ENCODE assay signal across 8 mouse cellular contexts in genomic region chr3:96576690-96577541, GRCm38 (mm10). TPM values are rescaled to one million over a fixed set of nuclear protein-coding genes. Genes with fewer than 3 reads are reported as not detected.
DNase-seq lines count a peak whose midpoint lies in the region; ATAC-seq and TF ChIP-seq lines count a peak whose summit lies in the region.

Gm16253 (plus strand) TSS chr3:96576984.

- in situ Hi-C loops in CH12.LX (cut with MboI; ENCODE audit: low pct_ligation_motif_present, low pct_unique_long_range_greater_than_20kb, low sequenced_read_pairs), result no loop called here

- peak; percentile 84 for TF ChIP-seq POLR2A in CH12.LX (IDR thresholded peaks at IDR 0.05; ENCODE audit: low read depth, low read length)

- peak within 1 kb of the TSS; percentile 95 for H3K9ac ChIP-seq in CH12.LX (ENCODE audit: insufficient read depth, low read depth)
- peak within 1 kb of the TSS; percentile 46 for H3K9ac ChIP-seq in heart, embryonic 15.5 days
- peak within 1 kb of the TSS; percentile 35; the same call in 1 of the 2 replicates for H3K9ac ChIP-seq in liver, embryonic 15.5 days
- peak within 1 kb of the TSS; percentile 36; the same call in 1 of the 2 replicates for H3K9ac ChIP-seq in neural tube, embryonic 11.5 days (ENCODE audit: low read length)

- no peak for TF ChIP-seq CTCF in CH12.LX (conservative IDR thresholded peaks at IDR 0.05 in 1 of 2, IDR thresholded peaks at IDR 0.05 in 1 of 2; ENCODE audit: low read depth in 2 of 2, low read length in 2 of 2)

- H3K4me1 ChIP-seq in CH12.LX (ENCODE audit: control insufficient read depth in 1 of 2, insufficient read depth in 2 of 2), result peaks cover 13 to 46% of the 10 kb centered on the region in 2 experiments
- peaks cover 48% of the 10 kb centered on the region for H3K4me1 ChIP-seq in forebrain, embryonic 10.5 days
- H3K4me1 ChIP-seq in heart, embryonic 15.5 days (replicated peaks), result peaks cover 62% of the 10 kb centered on the region
- peaks cover 61% of the 10 kb centered on the region for H3K4me1 ChIP-seq in liver, embryonic 15.5 days (replicated peaks)
- H3K4me1 ChIP-seq in neural tube, embryonic 11.5 days (ENCODE audit: control insufficient read depth, insufficient read depth, low read length), result peaks cover 18% of the 10 kb centered on the region

- WGBS in forebrain, embryonic 10.5 days, result 47% methylated on average over 17 of the region's 17 CpGs
- WGBS in heart, embryonic 15.5 days, result 7% methylated on average over 17 of the region's 17 CpGs
- WGBS in liver, embryonic 15.5 days (ENCODE audit: insufficient replicate concordance), result 17% methylated on average over 17 of the region's 17 CpGs
- 20% methylated on average over 17 of the region's 17 CpGs for WGBS in neural tube, embryonic 11.5 days

- TF ChIP-seq EP300 in CH12.LX (IDR thresholded peaks at IDR 0.05; ENCODE audit: low read length), result no peak

- peak within 1 kb of the TSS; percentile 89 for H3K27ac ChIP-seq in CH12.LX (ENCODE audit: insufficient read depth, low read depth)
- H3K27ac ChIP-seq in forebrain, embryonic 10.5 days, result peak within 1 kb of the TSS; percentile 81
- peak within 1 kb of the TSS; percentile 98 for H3K27ac ChIP-seq in heart, embryonic 15.5 days
- peak within 1 kb of the TSS; percentile 68 for H3K27ac ChIP-seq in liver, embryonic 15.5 days (replicated peaks)
- H3K27ac ChIP-seq in neural tube, embryonic 11.5 days (ENCODE audit: low read depth, low read length), result peak within 1 kb of the TSS; percentile 86

- H3K9me3 ChIP-seq in CH12.LX (replicated peaks; ENCODE audit: low read length), result no peaks in the 10 kb centered on the region
- no peaks in the 10 kb centered on the region for H3K9me3 ChIP-seq in forebrain, embryonic 10.5 days
- H3K9me3 ChIP-seq in heart, embryonic 15.5 days (replicated peaks), result no peaks in the 10 kb centered on the region
- H3K9me3 ChIP-seq in liver, embryonic 15.5 days (replicated peaks), result no peaks in the 10 kb centered on the region
- no peaks in the 10 kb centered on the region for H3K9me3 ChIP-seq in neural tube, embryonic 11.5 days (ENCODE audit: control insufficient read depth, low read length)

- no peaks in the 10 kb centered on the region for H3K27me3 ChIP-seq in CH12.LX (replicated peaks)
- peaks cover 13% of the 10 kb centered on the region for H3K27me3 ChIP-seq in forebrain, embryonic 10.5 days (ENCODE audit: poor library complexity, severe bottlenecking)
- H3K27me3 ChIP-seq in heart, embryonic 15.5 days, result no peaks in the 10 kb centered on the region
- no peaks in the 10 kb centered on the region for H3K27me3 ChIP-seq in liver, embryonic 15.5 days
- H3K27me3 ChIP-seq in neural tube, embryonic 11.5 days (ENCODE audit: control insufficient read depth, insufficient read depth, low read length), result no peaks in the 10 kb centered on the region

- peak within 1 kb of the TSS; percentile 52 to 62 (median 56) for H3K4me3 ChIP-seq in CH12.LX (replicated peaks in 1 of 3; ENCODE audit: low read depth in 2 of 3, low read length in 2 of 3, poor library complexity in 1 of 3)
- H3K4me3 ChIP-seq in forebrain, embryonic 10.5 days, result peak within 1 kb of the TSS; percentile 33
- peak within 1 kb of the TSS; percentile 32 for H3K4me3 ChIP-seq in heart, embryonic 15.5 days
- peak within 1 kb of the TSS; percentile 45 for H3K4me3 ChIP-seq in liver, embryonic 15.5 days (replicated peaks)
- peak within 1 kb of the TSS; percentile 8; the same call in 1 of the 2 replicates for H3K4me3 ChIP-seq in neural tube, embryonic 11.5 days (ENCODE audit: low read depth, low read length)

- TF ChIP-seq RAD21 in CH12.LX (IDR thresholded peaks at IDR 0.05; ENCODE audit: low read depth, low read length), result no peak

- peak within 1 kb of the TSS; percentile 67 for H3K4me2 ChIP-seq in CH12.LX (ENCODE audit: insufficient read depth, low read depth, poor library complexity, severe bottlenecking)
- H3K4me2 ChIP-seq in heart, embryonic 15.5 days, result peak within 1 kb of the TSS; percentile 60
- peak within 1 kb of the TSS; percentile 68 for H3K4me2 ChIP-seq in liver, embryonic 15.5 days
- peak within 1 kb of the TSS; percentile 29 for H3K4me2 ChIP-seq in neural tube, embryonic 11.5 days (ENCODE audit: low read depth)

- H3K36me3 ChIP-seq in CH12.LX (replicated peaks in 1 of 2; ENCODE audit: control insufficient read depth in 1 of 2, insufficient read depth in 1 of 2, low read length in 1 of 2), result peaks cover 0 to 6% of the 10 kb centered on the region in 2 experiments
- H3K36me3 ChIP-seq in forebrain, embryonic 10.5 days (replicated peaks), result no peaks in the 10 kb centered on the region
- no peaks in the 10 kb centered on the region for H3K36me3 ChIP-seq in heart, embryonic 15.5 days
- no peaks in the 10 kb centered on the region for H3K36me3 ChIP-seq in liver, embryonic 15.5 days (replicated peaks)
- H3K36me3 ChIP-seq in neural tube, embryonic 11.5 days (ENCODE audit: control insufficient read depth, insufficient read depth, low read length), result no peaks in the 10 kb centered on the region

- peak; percentile 97 for DNase-seq in CH12.LX (ENCODE audit: extremely low read depth)
- peak; percentile 87 for DNase-seq in c-Kit-positive CD71-negative TER-119-negative erythroid progenitor cells, embryonic 14.5 days (ENCODE audit: low read depth)
- peak; percentile 78 for DNase-seq in forebrain, embryonic 10.5 days (ENCODE audit: extremely low spot score, low spot score)
- peak; percentile 92 to 96 for DNase-seq in kidney, postnatal 25 days
- DNase-seq in neural tube, embryonic 11.5 days (ENCODE audit: low spot score), result peak; percentile 85
- DNase-seq in telencephalon, adult 2 months (ENCODE audit: low read depth, low spot score), result peak; percentile 97

- no peaks in the 10 kb centered on the region for H3K79me2 ChIP-seq in CH12.LX (replicated peaks; ENCODE audit: control insufficient read depth, extremely low read depth, insufficient read depth, poor library complexity, severe bottlenecking)

- dilution Hi-C loops in CH12.LX (cut with MboI; ENCODE audit: extremely low pct_ligation_motif_present, extremely low pct_unique_long_range_greater_than_20kb, low sequenced_read_pairs), result no loop called here

- ATAC-seq in heart, embryonic 15.5 days (replicated peaks; ENCODE audit: insufficient number of reproducible peaks, insufficient read depth, low FRiP score, low read depth), result peak; percentile 92
- peak; percentile 80 for ATAC-seq in liver, embryonic 15.5 days (ENCODE audit: insufficient read depth)
- ATAC-seq in neural tube, embryonic 11.5 days (ENCODE audit: insufficient read depth, low FRiP score, low TSS enrichment), result peak; percentile 94

TF ChIP-seq in CH12.LX, 34 proteins besides CTCF, POLR2A, EP300 and RAD21 (continues in another document):
- TF ChIP-seq SMC3 (IDR thresholded peaks at IDR 0.05; ENCODE audit: low read depth, low read length) (no peak), HCFC1 (IDR thresholded peaks at IDR 0.05; ENCODE audit: low read depth, low read length) (no peak), JUND (conservative IDR thresholded peaks at IDR 0.05; ENCODE audit: low read depth, low read length) (peak; percentile 92), PAX5 (IDR thresholded peaks at IDR 0.05; ENCODE audit: low read length) (no peak), GABPA (IDR thresholded peaks at IDR 0.05; ENCODE audit: insufficient replicate concordance, low read depth, low read length) (no peak), JUN (IDR thresholded peaks at IDR 0.05; ENCODE audit: insufficient read depth, low read depth, low read length) (peak; percentile 98), KAT2A (IDR thresholded peaks at IDR 0.05; ENCODE audit: insufficient replicate concordance, low read length) (no peak), CHD2 (IDR thresholded peaks at IDR 0.05; ENCODE audit: low read length) (peak; percentile 72; the same call in 1 of the 2 replicates), POLR2AphosphoS2 (IDR thresholded peaks at IDR 0.05; ENCODE audit: low read depth, low read length) (no peak), NELFE (IDR thresholded peaks at IDR 0.05; ENCODE audit: low read depth, low read length) (peak; percentile 59), CHD1 (IDR thresholded peaks at IDR 0.05; ENCODE audit: low read depth, low read length) (no peak), ZKSCAN1 (IDR thresholded peaks at IDR 0.05; ENCODE audit: borderline replicate concordance, low read depth, low read length) (no peak), RCOR1 (conservative IDR thresholded peaks at IDR 0.05; ENCODE audit: low read depth, low read length) (no peak), USF1 (IDR thresholded peaks at IDR 0.05; ENCODE audit: low read depth, low read length) (no peak), SIN3A (IDR thresholded peaks at IDR 0.05; ENCODE audit: low read length) (no peak), MAZ (IDR thresholded peaks at IDR 0.05; ENCODE audit: low read depth, low read length) (no peak), MAFK (IDR thresholded peaks at IDR 0.05; ENCODE audit: insufficient replicate concordance, low read length) (no peak), IRF4 (IDR thresholded peaks at IDR 0.05; ENCODE audit: low read depth, low read length) (peak; percentile 51; the same call in 1 of the 2 replicates), ZNF384 (IDR thresholded peaks at IDR 0.05; ENCODE audit: low read depth, low read length) (no peak), USF2 (conservative IDR thresholded peaks at IDR 0.05; ENCODE audit: low read depth, low read length) (no peak), ZMIZ1 (IDR thresholded peaks at IDR 0.05; ENCODE audit: low read depth, low read length) (no peak), NRF1 (IDR thresholded peaks at IDR 0.05; ENCODE audit: low read depth, low read length) (no peak), TCF12 (IDR thresholded peaks at IDR 0.05; ENCODE audit: low read depth, low read length) (no peak; the same call in 1 of the 2 replicates), TBP (conservative IDR thresholded peaks at IDR 0.05; ENCODE audit: low read depth, low read length) (peak; percentile 81), MYC (IDR thresholded peaks at IDR 0.05; ENCODE audit: low read depth, low read length) (peak; percentile 86), MEF2A (IDR thresholded peaks at IDR 0.05; ENCODE audit: borderline replicate concordance, low read depth, low read length) (no peak; the same call in 1 of the 2 replicates), E2F4 (IDR thresholded peaks at IDR 0.05; ENCODE audit: insufficient replicate concordance, low read depth, low read length) (no peak), ZC3H11A (IDR thresholded peaks at IDR 0.05; ENCODE audit: low read depth, low read length) (no peak)

RNA-seq across cellular contexts. Expression of gene Gm16253, which starts in this region (rescaled TPM):
- total RNA-seq in CH12.LX (2012; rRNA removed) (0.38 and 0.72 TPM in 2 replicates), CH12.LX (2014; rRNA removed) (not detected in 2 replicates)
- 0.46 TPM in 1 of 2 replicates, not detected in the other for polyA plus RNA-seq in CH12.LX (2012; ENCODE audit: insufficient read length, low read depth)
- polyA plus RNA-seq in forebrain, embryonic 10.5 days (2016; fragmentation: Nextera tagmentation; extraction: Ambion mirVana), result 0.66 and 1.6 TPM in 2 replicates
- 1.3 and 1.6 TPM in 2 replicates for polyA plus RNA-seq in heart, embryonic 15.5 days (2015; fragmentation: Nextera tagmentation; extraction: Ambion mirVana)
- polyA plus RNA-seq in liver, embryonic 15.5 days (2015; fragmentation: Nextera tagmentation; extraction: Ambion mirVana), result 0.17 and 0.23 TPM in 2 replicates
- polyA plus RNA-seq in neural tube, embryonic 11.5 days (2014; fragmentation: Nextera tagmentation; extraction: Ambion mirVana), result 0.46 and 0.49 TPM in 2 replicates

Comparison
In these comparisons a context has a peak if more than half of its experiments do, and no peak if none do; other contexts are left out.
1. Peak in every context shown above with its lines: DNase-seq, ATAC-seq, H3K4me3 ChIP-seq and H3K27ac ChIP-seq.
2. Peak in DNase-seq, H3K4me3 ChIP-seq, H3K27ac ChIP-seq, H3K9ac ChIP-seq and H3K4me2 ChIP-seq in CH12.LX; RNA of the gene not detected or under 1 TPM.
3. Peak in ATAC-seq, H3K4me3 ChIP-seq, H3K27ac ChIP-seq, H3K9ac ChIP-seq and H3K4me2 ChIP-seq in liver, embryonic 15.5 days; RNA of the gene not detected or under 1 TPM.
4. Peak in DNase-seq, ATAC-seq, H3K4me3 ChIP-seq, H3K27ac ChIP-seq, H3K9ac ChIP-seq and H3K4me2 ChIP-seq in neural tube, embryonic 11.5 days; RNA of the gene not detected or under 1 TPM.
5. H3K9ac ChIP-seq: peak in every context shown above with its lines; median percentile 95 in CH12.LX; 46 in heart, embryonic 15.5 days; 36 in neural tube, embryonic 11.5 days; 35 in liver, embryonic 15.5 days.